Mouse (Mus musculus): ENCODE measurements at regions not wholly inside any gene's neighbourhood (a gene's known extent, or its start where the extent isn't known, plus 50 kb on each side); places are given as distances from the start of the nearest gene placed in this dataset.
A peak's percentile ranks its signal among the peaks of the same experiment; 100 is the strongest.

GRCm38 (mm10) chr1:76322943-76323559, 777.0 kb downstream of the Slc4a3 start:
- no peak for DNase-seq (ENCODE audit: low spot score)

- no peak for DNase-seq (ENCODE audit: low spot score)
Measured at GRCm38 (mm10) chr1:76323592-76323991, 777.5 kb downstream of the Slc4a3 start.

GRCm38 (mm10) chr1:76336011-76336410, 789.9 kb downstream of the Slc4a3 start:
- no peak for DNase-seq (ENCODE audit: low spot score)

- no peak for DNase-seq (ENCODE audit: low spot score)
Measured at GRCm38 (mm10) chr1:76362106-76362505, 816.0 kb downstream of the Slc4a3 start.

GRCm38 (mm10) chr1:76373931-76374330, 827.9 kb downstream of the Slc4a3 start:
- peak; percentile 52 for DNase-seq (ENCODE audit: low spot score)

- no peak for DNase-seq (ENCODE audit: low spot score)
Measured at GRCm38 (mm10) chr1:76378154-76378553, 832.1 kb downstream of the Slc4a3 start.

- no peak for DNase-seq (ENCODE audit: low spot score)
Measured at GRCm38 (mm10) chr1:76392536-76392935, 846.5 kb downstream of the Slc4a3 start.

- no peak for DNase-seq (ENCODE audit: low spot score)
Measured at GRCm38 (mm10) chr1:76394038-76394437, 848.0 kb downstream of the Slc4a3 start.

- DNase-seq (ENCODE audit: low spot score) = no peak
Measured at GRCm38 (mm10) chr1:76402854-76403253, 856.8 kb downstream of the Slc4a3 start.

- no peak for DNase-seq (ENCODE audit: low spot score)
Measured at GRCm38 (mm10) chr1:76404003-76404402, 857.9 kb downstream of the Slc4a3 start.

- no peak for DNase-seq (ENCODE audit: low spot score)
Measured at GRCm38 (mm10) chr1:76410813-76411212, 864.7 kb downstream of the Slc4a3 start.

GRCm38 (mm10) chr1:76420525-76420924, 874.5 kb downstream of the Slc4a3 start:
- no peak for DNase-seq (ENCODE audit: low spot score)

- DNase-seq (ENCODE audit: low spot score) = no peak
Measured at GRCm38 (mm10) chr1:76427439-76427838, 881.4 kb downstream of the Slc4a3 start.

- no peak for DNase-seq (ENCODE audit: low spot score)
Measured at GRCm38 (mm10) chr1:76430041-76430610, 884.1 kb downstream of the Slc4a3 start.

- DNase-seq (ENCODE audit: low spot score) = no peak
Measured at GRCm38 (mm10) chr1:76433481-76433941, 887.4 kb downstream of the Slc4a3 start.

GRCm38 (mm10) chr1:76450539-76451214, 904.6 kb downstream of the Slc4a3 start:
- DNase-seq (ENCODE audit: low spot score) = no peak

GRCm38 (mm10) chr1:76453160-76453710, 907.2 kb downstream of the Slc4a3 start:
- no peak for DNase-seq (ENCODE audit: low spot score)

GRCm38 (mm10) chr1:76466562-76466961, 920.5 kb downstream of the Slc4a3 start:
- no peak for DNase-seq (ENCODE audit: low spot score)

- DNase-seq (ENCODE audit: low spot score) = no peak
Measured at GRCm38 (mm10) chr1:76484193-76484592, 938.1 kb downstream of the Slc4a3 start.

- DNase-seq (ENCODE audit: low spot score) = no peak
Measured at GRCm38 (mm10) chr1:76487481-76487880, 941.4 kb downstream of the Slc4a3 start.

- DNase-seq (ENCODE audit: low spot score) = no peak
Measured at GRCm38 (mm10) chr1:76489681-76490492, 943.8 kb downstream of the Slc4a3 start.

GRCm38 (mm10) chr1:76490719-76491118, 944.7 kb downstream of the Slc4a3 start:
- DNase-seq (ENCODE audit: low spot score) = no peak

Measured in ovary, postnatal 14 days (tissue).